Mouse (Mus musculus) embryonic stem cell, embryonic (primary cell): Measurements from ENCODE around the gene Endod1.

Source experiments
- CTCF ChIA-PET, 4 experiments: fragments of 300-600 bp in 2 of 4; fragments of 350-600 bp in 2 of 4; sonication (Branson Sonifier 250); formaldehyde crosslinking; loops; one replicate each; lab custom pipeline; 2022; ENCODE audit warnings: inconsistent platforms in 2 of 4; lab: Charles Lee
- POLR2A ChIA-PET, 4 experiments: fragments of 300-600 bp in 2 of 4; fragments of 350-600 bp in 2 of 4; sonication (Branson Sonifier 250); formaldehyde crosslinking; loops; one replicate each; lab custom pipeline; 2022; ENCODE audit warnings: antibody characterized with exemption in 4 of 4, inconsistent platforms in 1 of 4; lab: Charles Lee

Gene Endod1

GRCm38 (mm10) chr9:14381353-14382055 is at the start of gene Endod1:
Gene Endod1 (minus strand): TSS chr9:14381507.
- POLR2A ChIA-PET: interaction anchor here in 3 of 4 experiments (0.6 to 1.9 kb wide), 3 partner anchors 8 to 794 kb away, joined by 3 to 6 read pairs (median 5); partner anchors contain the start of gene Fam76b (in 1 of the 3)
- CTCF ChIA-PET: interaction anchor here in 1 of 4 experiments (3.0 kb wide), 1 partner anchor 9 kb away, joined by 10 read pairs; no protein-coding TSS in a partner anchor

- ChIA-PET POLR2A (no interaction called here), CTCF (interaction anchor here in 1 of 4 experiments (1.2 kb wide), 1 partner anchor 344 kb away, joined by 3 read pairs; no protein-coding TSS in a partner anchor)
These were observed 27.8 kb upstream of the Endod1 start for GRCm38 (mm10) chr9:14409153-14409552.

GRCm38 (mm10) chr9:14408044-14408443 is 26.7 kb upstream of the Endod1 start:
- CTCF ChIA-PET: interaction anchor here in 3 of 4 experiments (0.6 to 1.2 kb wide), 5 partner anchors 34 to 1148 kb away, joined by 3 to 4 read pairs (median 3); no protein-coding TSS in a partner anchor
- POLR2A ChIA-PET: no interaction called here

- POLR2A ChIA-PET: no interaction called here
These were observed 24.7 kb upstream of the Endod1 start for GRCm38 (mm10) chr9:14406056-14406455.

GRCm38 (mm10) chr9:14402099-14402498 is 20.8 kb upstream of the Endod1 start:
- CTCF ChIA-PET: no interaction called here
- POLR2A ChIA-PET: no interaction called here

More at GRCm38 (mm10) chr9:14406056-14406455, 24.7 kb upstream of the Endod1 start:
- CTCF ChIA-PET: no interaction called here

- POLR2A ChIA-PET: no interaction called here
- CTCF ChIA-PET: no interaction called here
These were observed 19.1 kb upstream of the Endod1 start for GRCm38 (mm10) chr9:14400392-14400791.

GRCm38 (mm10) chr9:14398946-14399345 is 17.6 kb upstream of the Endod1 start:
- POLR2A ChIA-PET: no interaction called here
- CTCF ChIA-PET: no interaction called here

- ChIA-PET CTCF (no interaction called here), POLR2A (no interaction called here)
These were observed 16.8 kb upstream of the Endod1 start for GRCm38 (mm10) chr9:14398084-14398483.

- CTCF ChIA-PET: no interaction called here
These were observed 16.1 kb upstream of the Endod1 start for GRCm38 (mm10) chr9:14397449-14397819.

GRCm38 (mm10) chr9:14396819-14397448 is 15.6 kb upstream of the Endod1 start:
- ChIA-PET POLR2A (interaction anchor here in 2 of 4 experiments (0.6 kb wide), 2 partner anchors 313 to 548 kb away, joined by 3 read pairs; no protein-coding TSS in a partner anchor), CTCF (no interaction called here)

More at GRCm38 (mm10) chr9:14397449-14397819, 16.1 kb upstream of the Endod1 start:
- POLR2A ChIA-PET: interaction anchor here in 1 of 4 experiments (0.6 kb wide), 1 partner anchor 548 kb away, joined by 3 read pairs; no protein-coding TSS in a partner anchor

GRCm38 (mm10) chr9:14396096-14396495 is 14.8 kb upstream of the Endod1 start:
- CTCF ChIA-PET: no interaction called here
- POLR2A ChIA-PET: interaction anchor here in 2 of 4 experiments (0.5 to 0.6 kb wide), 2 partner anchors 314 to 611 kb away, joined by 3 to 4 read pairs; no protein-coding TSS in a partner anchor

GRCm38 (mm10) chr9:14394956-14395561 is 13.8 kb upstream of the Endod1 start:
- CTCF ChIA-PET: no interaction called here
- POLR2A ChIA-PET: no interaction called here

- CTCF ChIA-PET: interaction anchor here in 1 of 4 experiments (0.9 to 1.8 kb wide), 4 partner anchors 11 to 543 kb away, joined by 3 to 10 read pairs (median 4); partner anchors contain the start of gene Endod1
- POLR2A ChIA-PET: interaction anchor here in 1 of 4 experiments (0.6 kb wide), 1 partner anchor 108 kb away, joined by 3 read pairs; the partner anchor contains the start of gene Kdm4d
These were observed 10.6 kb upstream of the Endod1 start for GRCm38 (mm10) chr9:14391841-14392318.

GRCm38 (mm10) chr9:14391286-14391685 is 10.0 kb upstream of the Endod1 start:
- ChIA-PET POLR2A (interaction anchor here in 1 of 4 experiments (0.6 kb wide), 1 partner anchor 109 kb away, joined by 3 read pairs; the partner anchor contains the start of gene Kdm4d), CTCF (interaction anchor here (0.7 to 2.0 kb wide), 10 partner anchors 11 to 542 kb away, joined by 3 to 13 read pairs (median 3); partner anchors contain the start of gene Endod1 (in 1 of the 4))

GRCm38 (mm10) chr9:14390278-14390677 is 9.0 kb upstream of the Endod1 start:
- ChIA-PET POLR2A (interaction anchor here in 2 of 4 experiments (1.0 to 1.2 kb wide), 2 partner anchors 41 to 110 kb away, joined by 3 to 4 read pairs; partner anchors contain the start of genes Cwc15 (in 1 of the 2) and Kdm4d (in 1 of the 2)), CTCF (interaction anchor here (0.6 to 2.0 kb wide), 22 partner anchors 10 to 578 kb away, joined by 3 to 13 read pairs (median 3); partner anchors contain the start of gene Endod1 (in 1 of the 4))

- CTCF ChIA-PET: interaction anchor here in 3 of 4 experiments (0.7 to 2.0 kb wide), 4 partner anchors 24 to 1402 kb away, joined by 3 to 6 read pairs (median 4); no protein-coding TSS in a partner anchor
- POLR2A ChIA-PET: interaction anchor here in 1 of 4 experiments (0.7 kb wide), 1 partner anchor 426 kb away, joined by 3 read pairs; no protein-coding TSS in a partner anchor
These were observed 7.8 kb upstream of the Endod1 start for GRCm38 (mm10) chr9:14389050-14389621.

GRCm38 (mm10) chr9:14388001-14388400 is 6.7 kb upstream of the Endod1 start:
- CTCF ChIA-PET: no interaction called here
- POLR2A ChIA-PET: no interaction called here

- ChIA-PET CTCF (interaction anchor here in 2 of 4 experiments (0.6 to 1.1 kb wide), 2 partner anchors 8 to 38 kb away, joined by 3 read pairs; no protein-coding TSS in a partner anchor), POLR2A (interaction anchor here in 1 of 4 experiments (0.6 kb wide), 1 partner anchor 950 kb away, joined by 4 read pairs; no protein-coding TSS in a partner anchor)
These were observed 5.5 kb upstream of the Endod1 start for GRCm38 (mm10) chr9:14386831-14387230.
